Mouse (Mus musculus) urinary bladder, postnatal 25 days (tissue): ENCODE measurements around the gene Dpp6.

Source experiments
- DNase-seq: peaks from one replicate; pipeline ENCODE4 v3.0.0; 2022; ENCODE audit warnings: low spot score

Gene Dpp6

GRCm38 (mm10) chr5:26969941-26970590 is 153.1 kb downstream of the Dpp6 start:
- DNase-seq, result no peak

DNA sequence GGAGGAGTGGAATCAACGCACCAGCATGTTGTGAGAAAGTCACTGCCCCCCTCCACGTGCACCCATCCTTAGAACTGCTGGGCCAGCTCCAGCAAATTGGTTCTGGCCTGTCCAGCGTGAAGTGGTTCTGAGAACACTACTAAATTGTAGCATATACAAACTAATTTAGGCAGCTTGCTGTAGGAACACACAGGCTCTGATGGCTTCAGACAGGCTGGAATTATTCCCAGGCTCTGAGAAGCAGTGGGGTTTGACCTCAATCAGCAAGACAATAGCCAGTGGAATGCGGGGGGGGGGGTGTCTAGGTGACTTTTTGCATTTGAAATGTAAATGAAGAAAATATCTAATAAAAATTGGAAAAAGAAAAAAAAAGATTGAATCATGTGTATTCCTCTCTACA is 156.2 kb downstream of the Dpp6 start:
- DNase-seq, result no peak

DNA sequence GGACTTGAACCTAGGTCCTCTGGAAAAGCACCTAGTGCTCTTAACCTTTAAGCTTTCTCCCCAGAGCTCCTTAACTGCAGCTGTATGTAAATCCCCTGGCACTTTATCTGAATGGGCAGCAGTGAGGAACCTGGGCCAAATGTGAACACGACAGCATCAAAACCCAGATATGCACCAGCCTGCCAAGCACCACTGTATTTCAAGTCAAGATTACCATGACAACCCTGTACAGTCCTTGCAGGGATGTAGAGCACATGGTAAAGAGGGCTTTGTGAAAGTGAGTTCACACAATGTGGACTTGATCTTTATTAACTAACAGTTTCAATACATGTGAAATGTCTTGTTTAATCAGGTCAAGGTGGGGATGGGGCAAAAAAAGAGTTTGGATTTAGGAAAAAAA is 162.3 kb downstream of the Dpp6 start:
- DNase-seq, result no peak

DNA sequence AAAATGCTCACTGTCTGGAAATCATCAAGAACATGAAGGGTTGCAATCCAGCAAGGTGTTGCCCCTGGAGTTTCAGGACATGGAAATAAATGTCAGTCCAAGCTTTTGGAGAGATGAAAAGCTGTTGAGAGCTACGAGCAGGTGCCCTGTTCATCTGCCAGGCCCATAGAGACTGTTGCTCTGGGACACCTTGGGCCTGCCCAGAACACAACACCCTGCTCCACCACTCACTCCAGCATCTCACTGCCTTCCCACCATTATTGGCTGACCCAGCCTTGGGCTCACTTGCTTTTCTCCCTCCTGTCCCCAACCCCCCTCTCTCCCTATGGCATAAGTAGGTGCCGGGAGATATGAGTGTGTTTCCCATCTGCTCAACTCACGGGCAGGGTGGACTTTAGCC is 162.8 kb downstream of the Dpp6 start:
- no peak for DNase-seq

GRCm38 (mm10) chr5:26985114-26985513 is 168.1 kb downstream of the Dpp6 start:
- no peak for DNase-seq

- DNase-seq, result no peak
These were observed 174.6 kb downstream of the Dpp6 start for GRCm38 (mm10) chr5:26991587-26991986.

DNA sequence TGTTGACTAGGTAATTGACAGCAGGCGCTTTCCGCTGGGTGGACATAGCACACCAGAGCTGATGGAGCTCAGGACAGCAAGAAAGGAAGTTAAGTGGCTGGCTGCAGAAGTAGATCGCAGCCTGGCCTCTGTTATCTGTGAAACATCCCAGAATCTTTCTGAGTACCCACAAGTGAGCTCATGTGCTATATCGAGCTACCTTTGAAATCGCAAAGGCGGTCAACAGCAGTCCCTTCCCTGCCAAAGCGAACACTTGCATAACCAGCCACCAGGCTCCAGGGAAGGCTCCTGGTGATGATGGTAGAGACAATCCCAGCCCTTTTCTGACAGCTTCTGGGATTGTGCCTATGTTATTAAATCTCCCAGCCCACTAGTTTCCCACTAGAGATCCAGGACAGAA is 186.5 kb downstream of the Dpp6 start:
- DNase-seq, result no peak

DNA sequence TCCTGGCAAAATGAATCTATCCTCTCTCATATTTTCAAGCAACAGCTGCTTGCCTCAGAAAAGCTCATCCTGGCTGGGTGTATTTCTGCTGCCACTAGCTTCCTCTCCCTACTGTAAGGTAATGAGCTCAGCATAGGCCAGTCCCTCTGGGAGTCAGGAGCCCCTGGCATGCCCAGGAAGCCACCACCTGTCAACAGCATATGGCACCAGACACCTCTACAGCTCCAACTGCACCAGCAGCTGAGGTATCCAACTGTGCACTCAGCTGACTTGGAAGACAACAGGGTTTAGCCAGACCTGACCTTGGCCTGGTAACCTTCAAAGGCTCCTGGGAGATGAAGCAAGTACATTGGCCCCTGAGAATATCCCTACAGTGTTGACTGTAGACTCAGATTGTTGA is 192.2 kb downstream of the Dpp6 start:
- DNase-seq, result no peak

DNA sequence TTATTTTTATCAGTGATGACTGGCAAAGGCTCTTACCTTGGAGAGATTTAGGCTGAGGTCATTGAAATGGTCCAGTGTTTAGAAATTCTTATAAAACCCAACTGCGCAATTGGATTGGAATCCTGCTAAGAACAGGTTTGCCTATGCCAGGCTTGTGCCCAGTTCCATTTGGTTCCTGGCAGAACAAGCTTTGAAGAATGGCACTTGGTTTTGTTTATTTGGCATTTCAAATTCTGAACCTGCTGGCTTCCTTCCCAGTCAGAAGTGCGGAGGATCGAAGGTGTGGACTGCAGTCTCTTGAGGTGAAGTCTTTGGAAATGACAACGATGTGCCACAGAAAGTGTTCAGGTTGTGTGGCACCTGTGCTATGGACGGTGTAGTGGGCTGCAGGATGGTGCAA is 193.6 kb downstream of the Dpp6 start:
- no peak for DNase-seq

GRCm38 (mm10) chr5:27018314-27018956 is 201.4 kb downstream of the Dpp6 start:
- no peak for DNase-seq

DNA sequence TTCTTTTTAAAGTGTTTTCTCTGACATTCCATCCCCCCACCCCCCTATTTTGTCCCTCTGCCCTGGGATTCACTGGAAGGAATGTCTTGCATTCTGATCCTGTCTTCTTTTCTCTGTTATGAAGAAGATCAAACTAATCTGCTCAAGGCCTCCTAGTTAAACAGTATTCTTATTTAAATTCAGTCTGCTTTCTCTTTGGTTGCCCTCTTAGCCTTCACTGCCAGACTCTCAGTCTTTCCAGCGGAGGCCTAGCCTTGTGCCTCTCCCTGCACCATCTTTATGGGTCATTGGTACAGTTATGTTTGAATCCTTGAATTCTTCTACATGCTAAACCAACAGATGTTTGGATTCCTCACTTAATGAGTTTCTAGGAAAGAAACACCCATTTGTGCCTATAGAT is 211.6 kb downstream of the Dpp6 start:
- DNase-seq, result no peak

DNA sequence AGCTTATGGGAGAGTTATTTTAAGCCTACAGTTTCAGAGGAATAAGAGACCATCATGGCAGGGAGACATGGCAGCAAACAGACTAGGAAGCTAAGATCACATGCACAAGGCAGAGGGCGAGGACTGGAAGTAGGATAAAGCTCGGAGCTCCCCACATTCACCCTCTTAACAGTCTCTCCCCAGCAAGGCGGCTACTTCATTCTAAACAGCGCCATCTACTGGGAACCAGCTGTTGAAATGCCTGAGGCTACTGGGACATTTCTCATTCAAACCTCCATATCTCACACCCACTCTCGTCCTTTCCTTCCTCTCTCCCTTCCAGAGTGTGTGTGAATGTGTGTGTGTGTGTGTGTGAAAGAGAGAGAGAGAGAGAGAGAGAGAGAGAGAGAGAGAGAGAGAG is 212.8 kb downstream of the Dpp6 start:
- no peak for DNase-seq

DNA sequence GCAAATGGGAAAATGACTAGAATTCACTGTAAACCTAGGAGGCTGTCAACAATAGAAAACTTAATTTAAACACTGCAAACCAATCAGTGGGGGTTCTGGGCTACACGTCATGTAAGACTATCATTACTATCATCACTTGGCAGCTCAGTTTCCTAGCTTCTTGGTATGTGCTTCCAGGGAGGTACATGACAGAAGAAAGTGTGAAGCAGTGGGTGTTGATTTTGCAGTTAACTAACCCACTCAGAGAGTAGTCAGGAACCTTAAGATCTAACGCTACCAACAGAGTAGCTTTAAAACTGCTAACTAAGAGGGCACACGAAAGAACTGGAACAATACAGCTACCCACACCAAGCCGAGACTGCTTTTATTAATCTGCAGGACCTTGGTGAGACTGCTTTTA is 217.9 kb downstream of the Dpp6 start:
- no peak for DNase-seq

DNA sequence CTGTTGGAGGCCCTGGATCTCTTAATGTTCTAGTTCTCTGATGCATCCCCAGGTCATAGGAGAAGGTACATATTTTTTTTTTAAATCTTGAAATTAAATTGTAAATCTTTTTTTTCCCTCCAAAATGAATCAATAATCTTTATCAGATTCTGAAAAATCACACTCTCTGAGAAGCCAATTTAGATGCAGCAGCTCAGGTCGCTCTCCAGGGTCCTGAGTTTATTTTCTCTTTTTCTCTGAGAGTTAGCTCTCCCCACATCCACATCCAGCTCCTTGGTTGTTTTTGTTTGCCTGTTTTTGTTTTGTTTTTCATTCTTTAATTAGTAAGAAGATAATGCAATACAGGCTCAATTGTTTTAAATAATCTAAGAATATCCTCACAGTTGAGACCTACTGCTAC is 218.3 kb downstream of the Dpp6 start:
- no peak for DNase-seq

GRCm38 (mm10) chr5:27035891-27036290 is 218.9 kb downstream of the Dpp6 start:
- no peak for DNase-seq

- no peak for DNase-seq
These were observed 220.8 kb downstream of the Dpp6 start for GRCm38 (mm10) chr5:27037796-27038195.

DNA sequence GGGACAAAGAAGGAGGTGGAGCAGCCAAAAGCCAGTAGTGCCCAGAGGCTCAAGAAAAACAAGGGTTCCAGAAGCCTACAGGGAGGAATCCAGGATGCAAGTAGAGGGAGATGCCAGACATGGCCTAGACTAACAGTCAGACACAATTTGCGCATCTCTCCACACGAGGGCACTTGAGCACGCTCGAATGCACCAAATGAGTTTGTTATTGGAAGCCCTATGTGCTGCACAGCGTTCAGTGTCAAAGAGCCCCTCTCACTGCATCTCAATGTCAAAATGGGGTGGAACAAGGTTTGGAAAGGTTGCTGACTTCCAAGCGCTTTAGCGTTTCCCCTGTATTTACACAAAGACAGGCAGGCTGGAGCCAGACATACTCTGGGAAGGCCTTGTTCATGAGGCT is 231.2 kb downstream of the Dpp6 start:
- DNase-seq, result no peak

DNA sequence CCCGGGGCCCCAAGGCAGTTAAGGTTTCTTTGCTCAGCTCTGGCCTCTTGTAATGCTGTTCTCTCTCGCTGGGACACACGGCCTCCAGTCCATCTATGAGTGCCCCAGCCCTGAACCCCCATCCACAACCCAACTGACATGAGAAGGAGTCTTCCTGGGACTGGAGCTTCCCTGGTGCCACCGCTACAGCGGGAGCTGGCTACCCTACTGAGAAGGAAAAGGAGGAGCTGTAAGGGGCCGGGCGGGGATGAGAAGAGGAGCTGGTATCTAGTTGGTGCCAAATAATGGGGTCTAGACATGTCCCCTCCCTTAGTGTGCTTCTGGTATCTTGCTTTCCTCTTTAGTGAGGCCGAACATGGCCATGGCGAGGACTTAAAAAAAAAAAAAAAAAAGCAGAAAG is 231.9 kb downstream of the Dpp6 start:
- no peak for DNase-seq

DNA sequence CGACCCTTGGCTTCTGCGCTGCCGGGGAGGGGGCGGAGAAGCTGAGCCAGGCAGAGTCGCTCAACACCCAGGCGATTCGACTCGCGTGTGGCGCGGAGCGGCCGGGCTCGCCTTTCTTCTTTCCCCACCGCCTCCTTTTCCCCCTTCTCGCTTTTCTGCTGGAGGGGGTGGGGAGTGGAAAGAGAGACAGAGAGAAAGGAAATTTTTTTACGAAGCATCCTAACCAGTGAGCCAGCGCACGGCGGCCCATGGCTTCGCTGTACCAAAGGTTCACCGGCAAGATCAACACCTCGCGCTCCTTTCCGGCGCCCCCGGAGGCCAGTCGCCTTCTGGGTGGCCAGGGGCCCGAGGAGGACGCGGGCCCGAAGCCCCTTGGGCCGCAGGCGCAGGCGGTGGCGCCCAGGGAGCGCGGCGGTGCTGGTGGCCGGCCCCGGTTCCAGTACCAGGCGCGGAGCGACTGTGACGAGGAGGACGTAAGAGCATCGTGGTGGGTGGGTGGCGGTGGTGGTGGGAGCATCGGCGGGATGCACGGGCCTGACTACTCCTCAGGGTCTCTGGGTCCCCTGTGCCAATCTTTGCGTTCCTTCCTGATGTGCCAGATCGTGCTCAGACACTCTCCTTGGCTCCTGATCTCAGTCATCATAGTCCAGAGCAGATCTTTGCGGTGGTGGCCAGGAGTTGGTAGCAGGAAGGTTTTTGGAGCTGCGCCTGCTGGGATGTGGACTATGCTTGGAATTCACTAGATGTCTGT is 232.5 kb downstream of the Dpp6 start:
- no peak for DNase-seq

DNA sequence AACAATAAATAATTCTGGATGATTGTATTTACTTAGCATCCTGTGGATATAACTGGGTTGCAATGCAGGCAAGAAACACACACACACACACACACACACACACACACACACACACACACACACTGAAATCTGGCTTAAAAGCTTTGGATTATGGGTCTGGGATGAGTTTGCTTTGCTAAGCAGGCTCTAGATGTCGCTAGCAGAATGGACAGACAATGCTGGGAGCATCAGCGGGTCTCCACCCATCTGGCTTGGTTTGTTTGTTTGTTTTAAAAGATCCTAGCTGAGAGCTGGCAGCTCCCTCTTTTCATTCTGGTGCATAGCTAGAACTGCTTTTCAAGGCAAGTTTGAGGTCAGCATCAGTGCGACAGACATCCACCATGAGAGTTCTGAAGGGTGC is 234.2 kb downstream of the Dpp6 start:
- DNase-seq, result no peak

- DNase-seq, result no peak
These were observed 235.4 kb downstream of the Dpp6 start for GRCm38 (mm10) chr5:27052441-27052840.

GRCm38 (mm10) chr5:27056436-27056835 is 239.4 kb downstream of the Dpp6 start:
- DNase-seq, result no peak

DNA sequence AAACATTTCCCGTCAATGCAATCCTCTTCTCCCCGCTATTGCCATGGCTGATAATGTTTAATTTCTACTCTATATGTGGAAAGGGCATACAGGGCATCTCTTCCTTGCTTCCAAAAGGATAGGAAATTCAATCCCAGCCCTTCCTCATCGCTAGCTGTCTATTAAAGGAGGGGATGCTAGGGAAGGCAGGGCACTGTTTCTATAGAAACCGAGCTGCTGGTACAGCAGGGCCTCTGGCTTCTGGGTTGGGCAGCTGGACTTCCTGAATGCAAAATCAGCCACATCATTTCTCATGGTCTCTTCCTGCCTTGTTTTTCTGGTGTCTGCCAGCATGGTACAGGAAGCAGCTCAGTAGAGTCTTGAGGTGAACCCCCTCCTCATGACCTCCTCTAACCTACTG is 243.1 kb downstream of the Dpp6 start:
- no peak for DNase-seq

GRCm38 (mm10) chr5:27063871-27064270 is 246.9 kb downstream of the Dpp6 start:
- no peak for DNase-seq
